Mouse (Mus musculus): ENCODE results near the gene Jmjd8. TPM values are rescaled to one million over a fixed set of nuclear protein-coding genes. Genes with fewer than 3 reads are reported as not detected.
"Not testable (repeated sequence)": the region's sequence is repeated elsewhere in the genome, so short reads cannot be mapped to it uniquely, and the experiment has no call there.

Jmjd8 gene
- polyA plus RNA-seq, 1 experiment from 2014 or later: 50.1 TPM

DNA sequence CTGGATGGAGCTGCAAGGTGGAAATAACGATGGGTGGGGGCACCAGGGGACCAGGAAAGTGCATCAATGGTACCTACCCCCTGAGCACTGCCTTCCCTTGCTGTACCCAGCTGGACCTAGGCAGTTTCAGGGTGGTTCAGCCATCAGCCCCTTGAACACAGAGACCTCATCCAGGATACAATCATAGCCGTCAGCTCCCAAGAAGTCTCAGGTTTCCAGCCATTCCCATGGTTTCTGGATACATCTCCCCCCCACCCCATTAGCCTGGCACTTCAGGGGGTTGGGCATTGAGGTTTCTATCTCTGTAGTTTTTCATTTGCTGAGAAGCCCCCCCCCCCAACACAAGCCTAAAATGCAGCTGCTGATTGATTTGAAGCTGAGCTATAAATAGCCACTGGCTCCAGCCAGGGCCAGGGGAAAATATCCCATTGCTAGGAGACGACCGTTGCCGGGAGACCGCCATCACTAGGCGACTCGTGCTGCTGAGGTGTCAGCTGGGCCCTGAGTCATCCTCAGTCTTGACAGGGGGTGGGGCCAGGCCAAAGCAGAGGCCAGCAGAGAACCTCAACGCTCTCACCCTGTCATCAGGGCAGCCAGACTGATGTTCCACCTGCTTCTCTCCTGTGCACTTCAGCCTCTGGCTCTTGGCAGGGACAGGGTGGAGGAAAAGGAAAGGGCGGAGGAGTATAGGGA is 25.7 kb upstream of the Jmjd8 start:
- Histone ChIP-seq H3K9me3 (ENCODE audit: control insufficient read depth, low read length) (no peaks in the 10 kb centered on the region), H3K27ac (ENCODE audit: low read length) (no peak overlapping the region), H3K4me3 (ENCODE audit: low read length) (no peak overlapping the region), H3K4me1 (ENCODE audit: control insufficient read depth, insufficient read depth, low read length) (no peaks in the 10 kb centered on the region), H3K4me2 (ENCODE audit: low read depth, low read length) (no peak overlapping the region), H3K9ac (ENCODE audit: low read depth, low read length) (no peak overlapping the region), H3K36me3 (ENCODE audit: control insufficient read depth, insufficient read depth, low read length) (no peaks in the 10 kb centered on the region), H3K27me3 (replicated peaks; ENCODE audit: control insufficient read depth, insufficient read depth, low read length) (no peaks in the 10 kb centered on the region)
- 11% methylated on average over 10 of the region's 10 CpGs for WGBS
- peak; percentile 45 for ATAC-seq

DNA sequence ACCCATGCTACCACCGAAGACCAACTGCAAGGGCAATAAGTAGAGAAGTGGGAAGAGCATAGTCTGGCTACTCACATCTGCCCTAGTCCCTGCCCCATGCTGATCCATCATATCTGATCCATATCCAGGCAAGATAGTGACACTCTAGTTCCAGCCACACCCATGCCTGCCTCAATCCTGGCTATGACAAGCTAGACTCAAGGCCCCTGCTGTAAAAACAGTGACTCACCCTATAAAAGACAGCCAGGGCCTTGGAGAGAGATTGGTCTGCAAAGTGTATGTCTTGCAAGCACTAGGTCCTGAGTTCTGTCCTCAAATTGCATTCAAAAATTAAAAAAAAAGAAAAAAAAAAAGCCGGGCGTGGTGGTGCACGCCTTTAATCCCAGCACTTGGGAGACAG is 22.2 kb upstream of the Jmjd8 start:
- H3K9me3 ChIP-seq (ENCODE audit: control insufficient read depth, low read length): no peaks in the 10 kb centered on the region
- no peaks in the 10 kb centered on the region for H3K36me3 ChIP-seq (ENCODE audit: control insufficient read depth, insufficient read depth, low read length)
- H3K9ac ChIP-seq (ENCODE audit: low read depth, low read length): no peak overlapping the region
- H3K27me3 ChIP-seq (replicated peaks; ENCODE audit: control insufficient read depth, insufficient read depth, low read length): peaks cover 20% of the 10 kb centered on the region
- H3K4me2 ChIP-seq (ENCODE audit: low read depth, low read length): no peak overlapping the region
- H3K4me3 ChIP-seq (ENCODE audit: low read length): no peak overlapping the region
- no peak overlapping the region for H3K27ac ChIP-seq (ENCODE audit: low read length)
- ATAC-seq: peak; percentile 59; the same call in 1 of the 2 replicates
- H3K4me1 ChIP-seq (ENCODE audit: control insufficient read depth, insufficient read depth, low read length): peaks cover 8% of the 10 kb centered on the region
- WGBS: 68% methylated on average over 4 of the region's 4 CpGs

DNA sequence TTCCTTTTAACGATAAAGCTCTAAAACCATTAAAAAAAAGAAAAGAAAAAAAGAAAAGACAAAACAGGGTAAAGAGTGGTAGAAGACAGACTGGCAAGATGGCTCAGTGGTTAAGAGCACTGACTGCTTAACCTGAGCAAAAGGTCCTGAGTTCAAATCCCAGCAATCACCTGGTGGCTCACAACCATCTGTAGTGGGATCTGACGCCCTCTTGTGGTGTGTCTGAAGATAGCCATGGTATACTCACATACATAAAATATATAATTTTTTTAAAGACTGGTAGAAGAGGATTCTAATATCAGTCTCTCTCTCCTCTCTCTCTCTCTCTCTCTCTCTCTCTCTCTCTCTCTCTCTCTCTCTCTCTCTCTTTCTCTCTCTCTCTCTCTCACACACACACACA is 21.2 kb upstream of the Jmjd8 start:
- H3K27ac ChIP-seq (ENCODE audit: low read length); H3K9me3 ChIP-seq (ENCODE audit: control insufficient read depth, low read length); H3K4me3 ChIP-seq (ENCODE audit: low read length); H3K36me3 ChIP-seq (ENCODE audit: control insufficient read depth, insufficient read depth, low read length); H3K9ac ChIP-seq (ENCODE audit: low read depth, low read length); H3K4me1 ChIP-seq (ENCODE audit: control insufficient read depth, insufficient read depth, low read length); H3K4me2 ChIP-seq (ENCODE audit: low read depth, low read length); ATAC-seq: not testable (repeated sequence)
- 45% methylated on average over 2 of the region's 2 CpGs for WGBS
- H3K27me3 ChIP-seq (replicated peaks; ENCODE audit: control insufficient read depth, insufficient read depth, low read length): peaks cover 22% of the 10 kb centered on the region

DNA sequence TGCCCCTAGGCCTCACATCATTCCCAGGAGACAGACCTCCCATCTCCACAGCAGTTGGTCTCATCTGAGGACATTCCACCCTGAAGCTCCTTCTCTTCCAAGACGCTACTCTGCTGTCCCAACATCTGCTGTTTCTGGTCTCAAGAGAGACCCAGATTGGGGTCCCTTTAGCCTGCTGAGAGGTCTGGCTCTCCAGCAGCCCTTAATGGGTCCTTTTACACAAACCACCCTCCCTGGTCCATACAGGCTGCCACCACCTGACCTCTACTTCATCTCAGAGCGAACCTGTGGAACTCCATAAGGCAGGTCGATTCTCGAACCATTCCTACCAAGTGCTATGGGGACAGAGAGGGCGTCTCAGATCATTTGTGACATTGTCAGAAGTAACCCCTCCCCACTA is 20.6 kb upstream of the Jmjd8 start:
- no peaks in the 10 kb centered on the region for H3K9me3 ChIP-seq (ENCODE audit: control insufficient read depth, low read length)
- WGBS: 44% methylated on average over 5 of the region's 5 CpGs
- H3K4me2 ChIP-seq (ENCODE audit: low read depth, low read length): no peak overlapping the region
- H3K27me3 ChIP-seq (replicated peaks; ENCODE audit: control insufficient read depth, insufficient read depth, low read length): peaks cover 22% of the 10 kb centered on the region
- H3K9ac ChIP-seq (ENCODE audit: low read depth, low read length): 0 out of 2 replicates have a peak overlapping the region, but pooled peaks have one; percentile 64
- H3K4me1 ChIP-seq (ENCODE audit: control insufficient read depth, insufficient read depth, low read length): peaks cover 8% of the 10 kb centered on the region
- peak overlapping the region; percentile 71; the same call in 1 of the 2 replicates for H3K4me3 ChIP-seq (ENCODE audit: low read length)
- no peaks in the 10 kb centered on the region for H3K36me3 ChIP-seq (ENCODE audit: control insufficient read depth, insufficient read depth, low read length)
- no peak for ATAC-seq
- no peak overlapping the region for H3K27ac ChIP-seq (ENCODE audit: low read length)

DNA sequence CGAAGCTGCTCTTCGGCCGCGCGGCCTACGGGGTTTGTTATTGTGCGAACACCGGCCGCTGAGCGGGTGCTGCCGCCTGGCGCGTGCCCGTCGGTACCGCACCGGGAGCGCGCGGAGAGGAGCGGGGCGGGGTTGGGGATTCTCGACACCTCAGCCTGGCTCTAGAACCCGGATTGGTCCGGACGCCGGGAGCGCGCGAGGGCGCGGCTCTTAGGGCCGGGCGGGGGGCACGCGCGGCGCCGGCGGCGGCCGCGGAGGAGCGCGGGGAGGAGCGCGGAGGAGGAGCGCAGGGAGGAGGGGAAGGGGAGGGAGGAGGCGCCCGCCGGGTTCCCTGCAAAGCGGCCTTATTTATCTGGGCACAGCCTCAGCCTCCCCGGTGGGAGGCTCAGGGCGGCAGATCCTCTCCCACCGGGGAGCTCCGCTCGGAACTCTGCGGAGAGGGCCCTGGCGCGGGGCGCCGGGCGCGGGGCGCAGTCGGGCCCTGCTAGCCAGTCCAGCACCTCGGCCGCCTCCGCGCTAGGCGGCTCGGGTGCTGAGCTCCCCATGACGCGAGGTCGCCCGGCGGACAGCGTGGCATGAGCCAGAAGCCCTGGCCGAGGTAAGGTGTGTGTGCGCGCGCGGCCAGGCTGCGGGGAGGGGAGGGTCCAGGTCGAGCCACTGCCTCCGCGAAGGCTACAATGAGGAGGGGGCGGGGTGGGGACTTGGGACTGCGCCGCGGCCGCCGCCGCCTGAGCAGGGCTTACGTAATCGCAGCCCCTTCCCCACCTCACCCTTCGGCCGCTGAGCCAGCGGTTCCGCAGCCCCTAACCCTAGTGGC is 19.7 kb upstream of the Jmjd8 start, which contains the start of gene Fbxl16:
Gene Fbxl16 (plus strand): TSS at position 297 of the 817 bp plus-strand sequence.
- peak within 1 kb of the TSS; percentile 96 for H3K4me2 ChIP-seq (ENCODE audit: low read depth, low read length)
- H3K4me1 ChIP-seq (ENCODE audit: control insufficient read depth, insufficient read depth, low read length): peaks cover 11% of the 10 kb centered on the region
- under 1% methylated on average over 97 of the region's 100 CpGs for WGBS
- H3K9ac ChIP-seq (ENCODE audit: low read depth, low read length): peak within 1 kb of the TSS; percentile 64
- H3K9me3 ChIP-seq (ENCODE audit: control insufficient read depth, low read length): no peaks in the 10 kb centered on the region
- H3K36me3 ChIP-seq (ENCODE audit: control insufficient read depth, insufficient read depth, low read length): no peaks in the 10 kb centered on the region
- H3K4me3 ChIP-seq (ENCODE audit: low read length): peak within 1 kb of the TSS; percentile 71
- no peak within 1 kb of the TSS; the same call in 1 of the 2 replicates for H3K27ac ChIP-seq (ENCODE audit: low read length)
- H3K27me3 ChIP-seq (replicated peaks; ENCODE audit: control insufficient read depth, insufficient read depth, low read length): peaks cover 22% of the 10 kb centered on the region
- ATAC-seq: peak; percentile 83

DNA sequence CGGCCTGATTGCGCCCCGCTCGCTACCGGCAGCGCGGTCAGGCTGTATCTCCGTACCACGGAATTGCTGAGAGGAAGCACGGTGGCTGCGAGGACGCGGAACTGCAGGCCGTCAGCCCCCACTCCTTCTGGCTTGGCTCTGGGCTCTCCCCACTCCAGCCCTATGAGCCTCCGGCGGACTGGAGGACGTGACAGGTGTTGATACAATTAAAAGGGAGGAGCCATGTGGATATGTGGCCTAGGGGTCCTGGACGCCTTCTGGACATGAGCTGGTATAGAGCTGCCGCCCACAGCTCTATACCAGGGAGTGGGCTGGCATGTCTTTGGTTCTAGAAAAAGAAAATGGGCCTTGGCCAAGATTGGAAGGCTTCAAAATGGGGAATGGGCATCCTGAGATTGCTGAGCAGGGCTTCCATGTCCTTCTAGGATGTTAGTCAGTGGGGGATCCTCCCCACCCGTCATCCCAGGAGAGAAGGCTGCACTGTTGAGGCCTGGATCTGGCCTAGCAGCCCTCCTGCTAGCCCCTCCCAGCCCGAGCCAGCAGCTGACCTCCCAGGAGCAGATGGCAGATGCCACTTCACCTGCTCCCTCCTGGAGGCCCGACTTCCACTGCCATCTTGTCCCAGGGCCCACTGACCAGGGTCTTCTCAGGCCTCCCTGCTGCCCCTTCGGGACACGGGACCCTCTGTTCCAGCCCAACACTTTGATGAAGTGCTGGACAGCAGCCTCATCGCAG is 18.9 kb upstream of the Jmjd8 start:
- Histone ChIP-seq H3K9me3 (ENCODE audit: control insufficient read depth, low read length) (no peaks in the 10 kb centered on the region), H3K36me3 (ENCODE audit: control insufficient read depth, insufficient read depth, low read length) (no peaks in the 10 kb centered on the region), H3K4me2 (ENCODE audit: low read depth, low read length) (peak overlapping the region; percentile 96), H3K9ac (ENCODE audit: low read depth, low read length) (peak overlapping the region; percentile 64), H3K27ac (ENCODE audit: low read length) (no peak overlapping the region), H3K4me3 (ENCODE audit: low read length) (peak overlapping the region; percentile 71), H3K4me1 (ENCODE audit: control insufficient read depth, insufficient read depth, low read length) (peaks cover 11% of the 10 kb centered on the region), H3K27me3 (replicated peaks; ENCODE audit: control insufficient read depth, insufficient read depth, low read length) (peaks cover 22% of the 10 kb centered on the region)
- WGBS: 13% methylated on average over 25 of the region's 25 CpGs
- ATAC-seq: peak; percentile 19; the same call in 1 of the 2 replicates

DNA sequence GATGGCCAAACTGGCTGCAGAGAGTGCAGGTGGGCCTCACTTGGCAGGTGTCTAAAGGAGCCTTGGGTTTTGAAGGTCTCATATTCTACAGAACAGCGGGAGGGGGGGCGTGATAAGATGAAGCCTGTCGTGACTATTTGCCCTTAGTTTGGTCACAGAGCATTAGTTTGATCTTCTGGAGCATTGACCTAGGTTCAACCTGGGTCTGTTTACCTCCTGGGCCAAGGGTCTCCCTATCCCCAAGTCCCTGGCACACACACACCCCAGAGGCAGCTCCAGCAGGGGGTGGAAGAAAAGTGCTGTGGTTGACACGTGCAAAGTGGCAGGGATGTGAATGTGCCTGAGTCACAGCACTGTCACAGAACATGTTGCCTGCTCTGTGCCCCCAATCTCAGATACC is 17.8 kb upstream of the Jmjd8 start:
- Histone ChIP-seq H3K4me3 (ENCODE audit: low read length) (no peak overlapping the region), H3K9me3 (ENCODE audit: control insufficient read depth, low read length) (no peaks in the 10 kb centered on the region), H3K27ac (ENCODE audit: low read length) (no peak overlapping the region), H3K27me3 (replicated peaks; ENCODE audit: control insufficient read depth, insufficient read depth, low read length) (peaks cover 22% of the 10 kb centered on the region), H3K36me3 (ENCODE audit: control insufficient read depth, insufficient read depth, low read length) (no peaks in the 10 kb centered on the region), H3K4me1 (ENCODE audit: control insufficient read depth, insufficient read depth, low read length) (peaks cover 11% of the 10 kb centered on the region), H3K9ac (ENCODE audit: low read depth, low read length) (no peak overlapping the region), H3K4me2 (ENCODE audit: low read depth, low read length) (no peak overlapping the region)
- no peak for ATAC-seq
- WGBS: 67% methylated on average over 4 of the region's 4 CpGs

DNA sequence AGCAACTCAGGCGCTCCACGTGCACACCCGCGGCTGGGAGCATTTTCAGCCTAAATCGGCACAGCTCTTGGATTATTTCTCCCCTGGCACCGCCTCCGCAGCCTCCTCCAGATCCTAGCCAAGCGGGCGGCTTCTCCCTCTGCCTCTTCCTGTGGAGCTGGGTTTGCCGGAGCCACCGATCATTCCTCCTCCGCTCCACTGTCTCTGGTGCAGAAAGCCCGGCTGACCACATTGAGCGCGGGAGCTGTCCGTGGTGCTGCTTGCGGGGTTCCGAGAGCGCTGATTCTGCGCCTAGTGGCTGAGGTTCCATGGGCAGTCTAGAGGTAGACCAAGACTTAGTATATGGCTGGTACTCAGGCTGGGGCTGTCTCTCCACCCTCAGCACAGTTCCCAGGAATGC is 15.2 kb upstream of the Jmjd8 start:
- H3K9ac ChIP-seq (ENCODE audit: low read depth, low read length): no peak overlapping the region
- H3K4me1 ChIP-seq (ENCODE audit: control insufficient read depth, insufficient read depth, low read length): peaks cover 9% of the 10 kb centered on the region
- H3K4me3 ChIP-seq (ENCODE audit: low read length): no peak overlapping the region
- ATAC-seq: peak; percentile 39
- H3K9me3 ChIP-seq (ENCODE audit: control insufficient read depth, low read length): no peaks in the 10 kb centered on the region
- H3K27ac ChIP-seq (ENCODE audit: low read length): no peak overlapping the region
- H3K36me3 ChIP-seq (ENCODE audit: control insufficient read depth, insufficient read depth, low read length): no peaks in the 10 kb centered on the region
- 2% methylated on average over 20 of the region's 20 CpGs for WGBS
- H3K4me2 ChIP-seq (ENCODE audit: low read depth, low read length): no peak overlapping the region
- peaks cover 33% of the 10 kb centered on the region for H3K27me3 ChIP-seq (replicated peaks; ENCODE audit: control insufficient read depth, insufficient read depth, low read length)

DNA sequence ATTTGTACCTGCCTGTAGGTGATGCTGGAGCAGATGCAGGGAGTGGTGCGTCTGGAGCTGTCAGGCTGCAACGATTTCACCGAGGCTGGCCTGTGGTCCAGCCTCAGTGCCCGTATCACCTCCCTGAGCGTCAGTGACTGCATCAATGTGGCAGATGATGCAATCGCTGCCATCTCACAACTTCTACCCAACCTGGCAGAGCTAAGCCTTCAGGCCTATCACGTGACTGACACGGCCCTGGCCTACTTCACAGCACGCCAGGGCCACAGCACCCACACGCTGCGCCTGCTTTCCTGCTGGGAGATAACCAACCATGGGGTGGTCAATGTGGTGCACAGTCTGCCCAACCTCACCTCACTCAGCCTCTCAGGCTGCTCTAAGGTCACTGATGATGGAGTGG is 11.0 kb upstream of the Jmjd8 start:
- H3K27ac ChIP-seq (ENCODE audit: low read length): no peak overlapping the region
- no peak for ATAC-seq
- no peaks in the 10 kb centered on the region for H3K36me3 ChIP-seq (ENCODE audit: control insufficient read depth, insufficient read depth, low read length)
- no peak overlapping the region for H3K4me3 ChIP-seq (ENCODE audit: low read length)
- H3K4me2 ChIP-seq (ENCODE audit: low read depth, low read length): no peak overlapping the region
- WGBS: 81% methylated on average over 11 of the region's 11 CpGs
- H3K9me3 ChIP-seq (ENCODE audit: control insufficient read depth, low read length): no peaks in the 10 kb centered on the region
- no peak overlapping the region for H3K9ac ChIP-seq (ENCODE audit: low read depth, low read length)
- H3K4me1 ChIP-seq (ENCODE audit: control insufficient read depth, insufficient read depth, low read length): peaks cover 6% of the 10 kb centered on the region; the same call in 1 of the 2 replicates
- peaks cover 33% of the 10 kb centered on the region for H3K27me3 ChIP-seq (replicated peaks; ENCODE audit: control insufficient read depth, insufficient read depth, low read length)
